Mouse (Mus musculus) inflammation-experienced regulatory T-cells, adult 6 months (primary cell): Measurements from ENCODE around the gene G0s2. TPM values are rescaled to one million over a fixed set of nuclear protein-coding genes. Genes with fewer than 3 reads are reported as not detected.

Source experiments
- ATAC-seq: one replicate; pipeline ENCODE4 v1.8.0; 2017
- polyA plus RNA-seq, 3 experiments: library from polyadenylated mRNA; unstranded; fragments of 100-300 nt; shearing (Covaris generic); gene quantifications; one replicate each; pipeline ENCODE4 v1.2.1; 2017

Gene G0s2
- under 1 TPM in 1 of 3 experiments, not detected in 2; 0.79 TPM for polyA plus RNA-seq

DNA sequence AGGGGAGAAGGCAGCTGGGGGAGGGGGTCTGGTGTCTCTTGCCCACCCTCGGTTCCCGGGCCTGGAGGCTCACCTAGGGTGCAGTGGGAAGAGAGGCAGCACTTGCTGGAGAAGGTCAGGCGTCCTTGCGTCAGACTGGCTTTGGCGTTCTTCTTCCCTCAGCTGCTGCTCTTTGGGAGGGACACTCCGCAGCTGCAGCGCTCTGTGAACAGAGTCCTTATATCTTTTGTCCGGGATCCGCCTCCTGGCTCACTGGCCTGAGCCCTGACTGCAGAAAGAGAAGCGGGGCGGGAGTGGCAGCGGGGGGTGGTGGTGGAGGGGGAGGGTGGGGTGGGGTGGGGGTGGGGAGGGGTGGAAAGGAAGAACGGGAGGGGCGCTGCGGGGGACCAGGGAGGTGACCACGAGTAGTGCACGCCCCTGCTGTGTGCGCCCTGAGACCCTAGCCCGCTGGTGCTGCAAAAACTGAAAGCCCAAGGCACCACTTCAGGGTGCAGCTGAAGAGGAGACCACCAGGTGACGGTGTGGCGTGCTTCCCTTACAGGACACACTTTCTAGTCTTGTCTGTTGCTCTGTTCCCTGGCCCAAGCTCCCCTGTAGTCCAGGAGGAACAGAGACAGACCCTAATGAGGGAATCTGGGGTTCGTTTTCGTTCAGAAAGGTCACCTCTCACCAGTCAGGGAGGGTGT, at the start of gene G0s2:
TSS of gene G0s2 (minus strand) at position 302 of the 686 bp plus-strand sequence.
- ATAC-seq = peak; percentile 52

DNA sequence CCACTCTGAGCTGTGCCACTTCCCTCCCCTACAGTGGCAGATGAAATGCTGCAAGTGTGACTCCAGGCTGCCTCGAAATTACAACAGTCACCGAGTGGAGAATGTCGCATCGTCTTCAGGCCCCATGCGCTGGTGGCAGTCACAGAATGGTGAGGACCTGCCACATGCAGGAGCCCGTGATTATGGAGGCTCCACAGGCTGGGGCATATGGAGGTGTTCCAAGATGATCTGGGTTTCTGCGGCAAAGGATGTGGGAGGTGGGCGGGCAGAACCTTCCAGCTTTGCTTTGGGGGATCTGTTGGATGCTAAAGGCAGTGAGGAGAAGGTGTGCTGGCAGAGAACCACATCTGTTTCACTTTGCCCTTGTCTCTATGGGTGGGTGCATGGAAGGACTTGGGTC, 47.4 kb upstream of the G0s2 start:
- ATAC-seq = no peak

DNA sequence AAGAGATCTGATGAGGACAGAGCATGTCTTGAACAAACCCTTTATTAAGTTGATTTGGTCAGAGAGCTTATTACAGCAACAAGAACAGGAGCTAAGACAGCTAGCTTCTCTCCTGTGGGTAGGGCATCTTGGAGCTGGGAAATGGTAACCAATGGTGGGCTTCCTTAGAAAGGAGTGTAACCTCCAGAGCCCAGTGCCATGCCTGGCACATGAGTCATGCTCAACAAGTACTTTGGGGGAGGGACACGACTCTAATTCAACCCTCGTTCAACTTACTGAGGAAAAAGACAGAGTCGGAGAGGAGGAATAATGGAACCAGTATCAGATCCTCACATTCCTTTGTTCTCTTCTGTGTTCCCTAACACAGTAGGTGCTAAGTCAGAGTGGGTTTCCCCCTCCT, 46.7 kb upstream of the G0s2 start:
- ATAC-seq = no peak

DNA sequence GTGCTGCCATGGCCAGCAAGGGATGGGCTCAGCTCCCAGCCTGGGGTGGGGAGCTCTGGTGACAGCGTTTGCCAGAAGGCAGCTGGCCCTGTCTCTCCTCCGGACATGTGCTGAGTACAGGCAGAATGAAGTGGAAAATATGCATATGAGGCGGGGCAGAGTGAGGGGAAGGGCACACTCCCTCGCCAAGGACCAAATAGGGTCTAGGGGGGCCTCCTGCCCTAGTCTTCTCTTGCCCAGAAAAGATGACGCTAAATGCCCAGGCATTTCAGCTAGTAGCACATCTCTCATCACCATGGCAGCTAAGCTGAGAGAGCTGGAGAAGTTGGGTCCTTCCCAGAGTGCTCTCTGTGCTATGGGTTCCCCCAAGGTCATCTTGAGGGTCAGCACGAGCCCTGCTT, 44.1 kb upstream of the G0s2 start:
- no peak for ATAC-seq

DNA sequence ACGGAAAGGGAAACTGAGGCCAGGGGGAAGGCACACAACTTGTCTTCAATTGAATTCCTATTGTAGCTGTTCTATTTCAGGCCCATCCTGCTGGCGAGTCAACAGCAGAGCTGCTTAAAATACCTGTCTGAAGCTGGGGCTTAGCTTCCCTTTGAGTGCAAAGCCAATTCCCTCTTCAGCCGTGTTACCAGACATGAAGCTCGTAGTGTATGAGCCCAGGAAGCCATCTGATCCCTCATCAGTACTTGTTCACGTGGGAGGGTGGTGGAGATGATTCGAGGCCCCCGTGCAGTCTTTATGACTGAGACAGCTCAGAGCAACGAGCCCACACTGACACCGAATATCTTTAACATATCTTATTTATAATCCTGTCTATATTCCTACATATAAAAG, 43.3 kb upstream of the G0s2 start:
- no peak for ATAC-seq

DNA sequence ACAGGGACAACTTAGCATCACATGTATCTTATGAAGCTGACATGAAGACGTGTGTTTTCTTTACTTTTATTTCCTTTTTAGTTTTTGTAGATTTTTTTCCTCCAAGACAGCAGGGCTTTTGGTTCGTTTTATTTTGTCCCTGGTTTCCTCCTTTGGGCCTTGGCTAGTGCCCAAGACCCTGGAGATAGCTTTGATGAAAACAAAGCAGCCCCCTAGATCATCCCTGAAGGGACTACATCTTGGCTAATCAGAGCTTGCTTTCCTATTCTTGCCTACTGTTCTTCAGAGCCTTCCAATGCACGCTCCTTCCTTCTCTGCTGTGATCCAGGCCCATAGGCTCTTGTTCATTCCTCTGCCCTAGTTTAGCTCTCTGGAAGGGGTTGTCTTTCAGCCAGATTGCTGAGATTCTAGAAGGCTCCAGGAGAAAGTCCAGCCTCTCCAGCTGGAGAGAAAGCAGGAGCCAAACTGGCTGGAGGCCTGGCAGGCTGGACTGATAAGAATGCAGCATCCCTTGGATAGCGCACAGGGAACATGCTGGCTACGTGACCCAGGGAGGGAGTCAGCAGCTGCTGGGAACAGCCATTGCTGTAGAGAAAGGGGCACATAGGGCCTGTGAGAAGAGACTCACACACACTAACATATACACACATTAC, 42.8 kb upstream of the G0s2 start:
- ATAC-seq = no peak

DNA sequence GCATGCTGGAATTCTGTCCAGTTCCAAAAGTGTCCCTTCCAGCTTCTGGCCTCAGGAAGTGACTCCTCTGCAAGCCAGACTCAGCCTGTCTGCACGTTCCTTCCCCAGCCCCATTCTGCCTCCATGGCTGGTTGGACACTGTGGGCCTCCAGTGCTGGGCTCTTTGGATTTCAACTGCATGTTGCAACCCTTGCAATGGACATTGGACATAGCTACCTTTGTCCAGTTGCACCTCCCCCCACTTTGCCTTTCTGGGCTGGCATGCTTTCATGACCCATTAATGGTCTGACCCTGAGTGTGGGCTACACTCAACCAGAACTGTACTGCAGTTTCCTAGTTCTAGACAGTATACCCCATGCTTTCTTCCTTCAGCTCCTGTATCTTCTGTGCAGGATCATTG, 38.6 kb upstream of the G0s2 start:
- ATAC-seq = no peak

DNA sequence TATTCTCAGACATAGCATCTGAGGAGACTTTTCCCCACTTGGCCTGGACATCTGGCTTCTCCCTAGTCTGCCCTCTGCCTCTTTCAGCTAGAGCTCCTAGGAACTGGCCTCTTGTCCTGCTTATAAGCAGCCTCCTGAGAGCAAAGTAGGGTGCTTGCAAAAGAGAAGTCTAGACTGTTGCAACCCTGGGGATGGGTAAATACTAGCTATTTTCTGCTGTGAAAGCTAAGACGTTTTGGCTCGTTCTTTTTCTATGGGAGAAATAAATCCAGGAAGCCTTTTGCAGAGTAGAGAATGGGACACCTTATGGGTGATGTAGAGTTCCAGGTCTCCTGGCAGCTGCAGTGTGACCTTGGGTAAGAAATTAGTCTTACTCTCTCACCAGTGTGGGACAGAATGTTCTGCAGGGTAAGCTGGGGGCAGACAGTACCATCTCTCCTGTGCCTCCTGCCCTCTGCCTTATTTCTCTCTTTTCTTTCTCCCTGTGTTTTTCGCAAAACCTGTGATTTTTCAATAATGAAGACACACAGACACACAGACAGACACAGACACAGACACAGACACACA, 37.6 kb upstream of the G0s2 start:
- no peak for ATAC-seq

DNA sequence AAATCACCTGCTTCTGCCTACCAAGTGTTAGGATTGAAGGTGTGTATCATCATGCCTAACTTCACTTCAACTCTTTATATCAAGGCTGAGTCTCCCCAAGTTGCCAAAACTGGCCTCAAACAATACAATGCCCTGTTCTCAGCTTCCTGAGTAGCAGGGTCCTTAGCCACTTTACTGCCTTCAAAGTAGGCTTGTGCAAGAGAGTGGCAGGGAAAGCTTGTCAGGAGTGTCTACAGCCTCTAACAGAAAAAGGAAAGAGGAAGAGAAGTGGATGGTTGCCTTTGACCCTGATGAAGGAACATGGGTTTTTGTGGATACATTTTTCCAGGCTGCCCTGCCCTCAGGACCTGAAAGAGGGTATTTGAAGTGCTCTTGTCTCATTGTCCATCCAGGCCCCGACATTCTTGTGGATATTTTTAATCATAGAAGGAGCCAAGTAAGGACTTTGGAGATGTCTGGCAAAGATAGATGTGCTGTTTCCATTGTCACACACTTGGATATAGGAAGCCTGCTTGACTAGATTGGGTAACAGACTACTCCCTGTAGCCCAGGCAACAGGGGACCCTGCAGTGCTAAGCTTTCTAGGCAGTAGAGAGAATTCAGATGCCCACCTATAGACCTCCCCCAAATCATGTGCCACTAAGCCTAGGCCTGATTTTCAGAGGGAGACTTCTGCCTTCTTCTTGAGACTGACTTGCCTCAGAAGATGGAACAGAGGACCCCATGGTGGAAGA, 36.9 kb upstream of the G0s2 start:
- ATAC-seq = no peak

DNA sequence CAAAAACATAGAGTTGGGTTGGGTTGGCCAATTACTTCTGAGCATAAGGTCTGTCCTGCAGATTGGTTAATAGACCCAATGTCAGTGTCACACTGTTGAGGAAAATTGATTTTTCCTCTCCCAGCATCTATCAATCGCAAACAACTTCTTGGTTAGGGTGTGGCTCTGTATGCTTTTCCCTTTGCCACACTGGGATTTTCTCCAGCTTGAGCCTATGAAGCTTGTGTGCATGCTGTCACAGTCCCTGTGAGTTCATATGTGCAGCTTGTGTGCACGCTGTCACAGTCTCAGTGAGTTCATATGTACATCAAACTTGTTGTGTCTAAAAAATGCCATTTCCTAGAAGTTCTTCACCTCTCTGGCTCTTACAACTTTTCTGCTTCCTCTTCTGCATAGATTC, 33.8 kb upstream of the G0s2 start:
- ATAC-seq = no peak

DNA sequence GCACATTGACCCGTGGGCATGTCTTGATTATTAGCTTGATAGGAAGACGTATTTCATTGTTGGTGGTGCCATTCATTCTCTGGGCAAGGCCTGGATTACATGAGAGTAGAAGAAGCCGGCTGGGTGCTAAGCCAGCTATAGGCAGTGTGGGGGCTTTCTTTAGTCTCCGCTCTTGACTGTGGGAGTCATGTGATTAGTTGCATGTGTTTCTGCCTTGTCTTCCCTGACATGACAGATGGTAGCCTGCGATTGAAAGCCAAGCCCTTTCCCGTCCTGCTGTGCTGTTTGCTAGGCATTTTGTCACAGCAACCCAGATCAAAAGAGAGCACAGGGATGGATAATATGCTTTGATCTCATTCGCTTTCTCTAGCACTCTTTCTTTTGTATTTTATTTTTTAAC, 32.4 kb upstream of the G0s2 start:
- no peak for ATAC-seq

DNA sequence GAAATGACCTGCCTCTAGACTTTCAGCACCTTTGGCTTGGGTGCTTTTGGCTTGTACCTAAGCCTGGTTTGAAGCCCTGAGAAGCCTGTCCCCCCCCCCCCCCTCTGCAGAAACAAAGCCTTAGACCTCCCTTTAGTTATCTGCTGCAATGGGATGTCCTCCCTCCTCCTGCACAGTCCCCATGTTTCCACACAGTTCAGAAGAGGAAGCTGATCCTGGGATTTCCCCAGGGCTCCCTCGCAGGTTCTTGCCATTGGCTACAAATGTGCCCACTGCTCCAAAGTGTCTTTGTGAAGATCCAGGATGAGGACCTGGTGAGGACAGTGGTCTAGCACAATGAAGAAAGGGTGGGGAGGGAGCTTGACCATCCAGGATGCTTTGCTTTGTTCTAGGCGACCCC, 30.1 kb upstream of the G0s2 start:
- ATAC-seq = no peak

DNA sequence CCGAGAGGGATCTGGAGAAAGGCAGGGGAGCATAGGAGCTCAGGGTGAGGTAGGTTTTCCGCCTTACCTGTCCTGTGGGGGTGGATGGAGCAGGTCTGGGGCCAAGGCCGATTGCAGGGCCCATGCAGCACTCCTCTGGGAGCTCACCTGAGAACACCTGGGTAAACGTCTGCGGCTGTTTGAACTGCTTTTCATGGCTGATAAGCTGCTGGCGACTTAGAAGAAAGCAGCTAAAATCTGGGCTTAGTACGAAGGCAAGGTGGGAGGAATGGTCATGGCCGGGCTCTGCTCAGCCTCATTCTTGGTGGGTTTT, 29.0 kb upstream of the G0s2 start:
- no peak for ATAC-seq

DNA sequence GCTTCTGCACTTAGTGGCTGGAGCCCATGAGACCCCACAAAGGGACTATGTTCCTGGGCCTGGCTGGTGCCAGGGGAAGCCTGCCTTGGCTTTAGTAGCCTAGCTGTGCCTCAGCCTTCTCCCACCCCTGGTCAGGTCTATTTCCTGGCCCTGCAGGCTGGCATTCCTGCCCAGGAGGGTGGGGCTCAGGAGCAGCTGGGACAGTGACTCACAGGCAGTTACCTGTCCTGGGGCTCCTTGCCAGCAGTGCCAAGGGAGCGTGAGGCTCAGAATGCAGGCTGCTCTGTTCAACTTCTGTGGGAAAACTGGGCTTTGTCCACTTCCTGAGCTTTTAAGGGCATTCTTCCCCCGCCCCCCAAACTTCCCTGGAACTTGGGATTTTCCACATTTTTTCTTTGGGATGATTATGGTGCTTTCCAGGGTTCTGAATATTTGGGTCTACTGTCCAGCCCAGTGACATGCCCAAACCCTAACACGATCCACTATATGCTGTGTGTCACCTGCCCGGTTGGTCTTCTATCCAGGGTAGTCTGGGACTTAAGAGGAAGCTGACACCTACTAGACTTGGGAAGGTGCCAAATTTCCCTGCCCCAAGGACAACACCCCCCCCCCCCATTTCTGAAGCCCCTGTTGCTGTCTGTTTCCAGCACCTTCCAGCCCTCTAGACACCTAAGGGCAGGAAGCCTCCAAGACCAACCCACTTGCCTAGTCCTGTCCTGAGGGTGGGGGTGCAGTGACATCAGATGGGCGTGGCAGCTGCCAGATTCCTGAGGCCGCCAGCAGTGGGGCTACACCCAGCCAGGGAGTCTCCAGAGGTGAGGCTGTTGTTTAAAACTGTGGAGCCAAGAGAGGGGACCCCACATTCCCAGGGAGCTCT, 28.4 kb upstream of the G0s2 start:
- no peak for ATAC-seq

DNA sequence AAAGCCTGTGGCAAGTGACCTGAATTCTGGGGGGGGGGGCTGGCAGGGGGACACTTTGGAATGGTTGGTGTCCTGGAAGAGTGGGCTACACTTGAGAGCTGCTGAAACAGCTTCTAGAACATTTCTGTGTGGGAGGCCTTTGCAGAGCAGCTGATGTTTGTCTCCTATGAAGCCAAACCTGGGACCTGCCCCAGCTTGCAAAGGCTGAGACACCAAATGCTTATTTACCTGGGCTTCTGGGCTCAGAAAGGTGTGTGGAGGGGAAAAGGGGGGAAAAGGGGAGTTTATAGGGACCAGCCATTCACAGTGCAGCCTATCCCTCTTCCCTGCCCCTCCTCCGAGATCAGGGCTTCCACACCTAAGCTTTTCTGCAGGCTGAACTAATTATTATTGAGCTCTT, 27.0 kb upstream of the G0s2 start:
- no peak for ATAC-seq

DNA sequence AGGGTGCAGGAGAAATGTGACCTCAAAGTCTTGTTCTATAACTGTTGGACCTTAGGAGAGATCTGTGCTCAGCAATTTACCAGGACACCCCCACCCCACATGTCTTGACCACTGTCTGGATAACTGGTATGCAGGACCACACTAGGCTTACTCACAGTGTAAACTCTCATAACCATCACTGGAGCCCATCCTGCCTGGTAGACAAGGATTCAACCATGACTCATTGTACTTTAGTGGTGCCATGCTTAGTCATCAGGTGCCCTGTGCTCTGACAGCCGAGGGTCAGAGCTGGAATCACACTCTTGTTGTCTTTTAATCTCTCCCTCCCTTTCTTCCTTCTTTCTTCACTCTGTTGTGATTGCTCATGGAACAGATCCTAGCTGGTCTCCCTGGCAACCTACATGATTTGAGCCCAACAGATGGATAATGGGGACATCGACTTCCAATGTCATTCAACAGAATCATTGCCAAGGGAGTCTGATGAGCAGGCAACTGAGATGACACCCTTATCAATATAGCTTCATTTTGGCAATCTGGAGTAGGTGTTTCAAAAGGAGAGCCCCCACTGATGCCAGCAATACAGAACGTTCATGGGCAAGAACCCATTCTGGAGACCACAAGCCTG, 25.2 kb upstream of the G0s2 start:
- ATAC-seq = no peak

DNA sequence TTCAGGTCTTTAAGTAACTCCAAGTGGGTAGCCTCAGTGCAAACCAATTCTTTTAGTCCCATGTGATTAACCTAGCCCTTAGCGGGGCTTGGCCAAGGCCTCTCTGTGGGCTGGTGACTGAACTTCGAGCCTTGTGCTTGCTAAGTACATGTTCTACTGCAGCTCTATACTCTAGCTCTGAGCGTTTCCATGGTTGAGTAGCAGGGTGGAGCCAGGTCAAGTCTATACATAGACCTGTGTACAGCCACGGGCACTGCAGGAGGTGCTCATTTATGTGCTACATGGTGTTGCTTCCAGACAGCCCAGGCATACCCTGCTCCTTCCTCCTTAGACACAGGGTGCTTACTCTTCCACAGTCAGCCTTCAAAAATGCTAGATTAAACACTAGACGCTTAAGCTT, 22.9 kb upstream of the G0s2 start:
- no peak for ATAC-seq

DNA sequence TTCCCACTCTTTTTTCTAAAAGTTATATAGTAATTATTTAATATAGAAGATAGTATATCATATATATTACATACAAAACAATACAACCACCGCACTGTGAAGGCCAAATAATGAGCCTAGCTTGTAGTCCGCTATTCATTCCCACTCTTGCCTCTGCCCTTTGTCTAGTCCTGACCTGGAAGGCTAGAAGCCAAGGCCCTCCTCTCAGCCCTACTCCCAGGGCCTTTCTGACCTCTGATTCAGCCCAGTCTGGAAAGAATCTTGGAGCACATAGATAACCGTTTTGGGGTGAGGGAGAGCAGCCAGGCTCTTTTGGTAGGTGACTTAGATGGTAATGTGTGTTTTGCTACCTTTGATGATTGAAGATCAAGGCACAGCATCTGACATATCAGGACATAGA, 20.9 kb upstream of the G0s2 start:
- ATAC-seq = no peak

DNA sequence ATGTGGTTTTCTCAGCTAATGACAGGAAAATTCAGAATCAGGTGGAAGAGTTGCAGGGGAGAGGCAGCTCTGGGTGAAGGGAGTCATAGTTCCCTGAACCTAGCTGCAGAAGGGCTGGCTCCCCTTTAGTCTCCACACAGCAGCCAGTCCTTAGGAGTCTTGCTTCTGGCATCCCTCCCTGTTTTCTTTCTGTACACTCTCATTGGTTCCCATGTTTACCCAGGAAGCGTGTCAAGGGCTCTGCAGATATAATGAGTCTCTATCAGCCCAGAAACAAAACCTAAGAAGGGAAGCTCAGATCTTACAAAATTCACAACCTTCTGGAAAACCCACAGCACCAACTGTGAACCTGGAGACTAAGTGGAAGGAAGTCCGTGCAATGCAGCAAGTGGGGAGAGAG, 20.0 kb upstream of the G0s2 start:
- no peak for ATAC-seq

DNA sequence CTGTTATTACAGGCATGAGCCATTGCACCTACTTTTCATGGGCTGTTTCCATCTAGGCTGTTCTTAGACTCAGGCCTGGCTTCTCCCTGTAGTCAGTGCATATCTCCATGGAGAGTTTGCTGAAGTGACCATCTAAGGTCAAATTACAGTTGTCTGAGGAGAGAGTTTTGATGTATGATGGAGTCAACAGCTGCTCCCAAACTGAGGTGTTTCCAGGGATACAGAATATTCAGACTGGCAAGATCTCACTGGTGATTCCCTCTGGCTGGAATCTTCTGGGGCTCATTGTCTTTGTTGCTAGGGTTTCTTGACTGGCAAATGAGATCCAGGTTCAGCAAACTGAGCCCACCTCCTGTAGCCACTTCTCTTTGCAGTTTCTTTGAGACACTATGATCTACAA, 17.7 kb upstream of the G0s2 start:
- ATAC-seq = no peak

DNA sequence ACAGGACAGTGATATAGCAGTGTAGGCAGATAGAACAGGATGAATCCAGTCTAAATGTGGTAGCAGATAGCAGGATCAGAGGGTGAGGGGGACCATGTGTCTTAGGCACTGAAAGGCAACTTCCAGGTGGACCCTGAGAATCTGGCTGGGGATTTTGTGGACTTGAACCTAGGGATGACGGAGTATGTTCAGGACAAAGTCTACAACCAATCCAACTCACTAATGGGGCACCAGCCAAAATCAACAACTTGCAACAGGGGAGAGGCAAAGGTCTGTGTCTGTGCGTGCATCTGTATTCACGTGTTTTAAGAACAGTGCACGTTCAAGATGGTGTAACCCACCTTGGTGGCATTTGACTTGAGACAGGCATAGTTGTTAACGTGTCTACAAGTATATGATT, 16.9 kb upstream of the G0s2 start:
- no peak for ATAC-seq

DNA sequence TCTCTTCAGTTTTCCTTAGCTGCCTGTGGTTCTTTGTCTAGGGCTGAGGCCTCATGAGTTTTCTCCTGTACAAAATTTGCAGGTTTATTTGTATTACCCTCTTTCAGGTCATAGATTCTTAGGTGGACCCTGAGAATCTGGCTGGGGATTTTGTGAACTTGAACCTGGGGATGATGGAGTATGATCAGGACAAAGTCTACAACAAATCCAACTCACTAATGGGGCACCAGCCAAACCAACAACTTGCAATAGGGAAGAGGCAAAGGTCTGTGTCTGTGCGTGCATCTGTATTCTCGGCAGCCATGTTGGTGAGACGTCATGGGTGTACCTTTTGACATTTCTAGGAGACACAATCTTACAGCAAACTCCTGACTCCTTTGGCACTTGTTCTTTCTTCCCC, 16.1 kb upstream of the G0s2 start:
- no peak for ATAC-seq

DNA sequence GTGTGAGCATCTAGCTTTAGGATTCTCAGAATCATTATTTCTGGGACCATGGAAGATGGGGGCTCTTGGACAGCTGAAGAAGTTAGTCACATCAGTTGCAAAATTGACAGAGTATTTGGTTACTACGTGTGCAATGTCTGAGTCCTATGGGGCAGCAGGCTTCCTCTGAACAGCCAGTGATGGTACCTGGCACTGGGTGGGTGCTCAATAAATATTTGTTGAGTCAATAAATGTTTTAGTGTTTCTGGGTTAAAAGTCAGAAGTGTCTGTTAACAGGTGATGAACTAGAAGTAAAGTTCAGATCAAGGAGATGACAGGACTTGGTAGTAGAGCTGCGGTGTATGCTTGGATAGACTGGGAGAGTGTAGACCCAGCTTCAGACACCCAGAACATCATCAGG, 14.6 kb upstream of the G0s2 start:
- no peak for ATAC-seq
